Mouse (Mus musculus) 416B (cell line): ENCODE results near the gene Ppfia2.
A peak's percentile ranks its signal among the peaks of the same experiment; 100 is the strongest.

Experiments
- DNase-seq: peaks from one replicate; pipeline ENCODE4 v3.0.0; 2011; ENCODE audit warnings: low read depth

Ppfia2 gene

DNA sequence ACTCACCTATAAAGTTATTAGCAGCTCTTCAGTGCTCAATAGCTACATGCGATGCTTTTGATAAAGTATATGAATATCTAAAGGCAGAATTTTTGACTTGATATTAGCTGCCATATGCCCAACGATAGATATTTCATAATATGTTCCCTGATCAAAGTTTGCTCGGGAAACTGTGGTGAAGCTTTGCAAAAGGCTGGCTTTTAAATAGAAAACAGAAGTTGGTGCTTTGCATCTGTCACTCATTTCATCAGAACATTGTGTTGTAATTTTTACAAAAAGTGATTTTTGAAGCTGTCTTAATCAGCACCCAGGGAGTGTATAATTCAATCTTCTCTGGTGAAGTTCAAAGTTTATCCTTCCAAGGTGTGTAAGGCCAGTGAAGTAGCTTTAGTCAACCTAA is 195.1 kb downstream of the Ppfia2 start:
- DNase-seq = no peak

DNA sequence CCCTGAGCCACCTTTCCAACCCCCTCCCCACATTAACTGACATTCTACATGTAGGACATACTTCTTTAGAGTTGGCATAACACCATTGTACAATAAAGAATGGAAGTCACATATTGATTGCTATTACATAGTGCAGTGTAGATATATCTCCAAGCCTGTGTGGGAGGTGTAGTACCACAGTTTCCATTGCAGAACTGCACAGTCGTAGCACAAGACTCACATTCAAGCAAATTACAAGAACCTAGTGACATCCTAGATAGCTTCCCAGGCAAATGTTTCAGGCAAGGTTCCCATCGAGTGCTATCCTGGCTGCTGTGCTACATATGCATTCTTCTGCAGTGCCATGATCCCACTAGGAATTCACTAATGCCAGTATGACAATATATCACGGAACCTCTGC is 200.0 kb downstream of the Ppfia2 start:
- no peak for DNase-seq

DNA sequence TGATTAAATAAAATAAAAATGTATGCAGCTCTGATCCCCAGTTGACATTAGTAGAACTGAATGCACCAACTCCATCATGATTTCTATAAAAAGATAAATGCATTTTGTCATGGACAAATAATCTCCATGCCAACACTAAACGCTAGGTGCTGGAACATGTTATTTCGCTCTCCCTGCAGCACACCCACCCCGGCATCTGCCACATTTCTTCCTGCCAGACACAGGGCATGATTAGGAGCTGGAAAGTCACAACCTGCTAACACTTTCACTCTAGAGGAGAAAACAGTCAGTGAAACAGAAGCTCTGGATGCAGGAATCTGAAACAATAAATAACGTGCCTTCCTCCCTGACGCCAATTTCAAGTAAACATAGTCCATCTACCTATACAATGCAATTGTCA is 211.3 kb downstream of the Ppfia2 start:
- DNase-seq = no peak

DNA sequence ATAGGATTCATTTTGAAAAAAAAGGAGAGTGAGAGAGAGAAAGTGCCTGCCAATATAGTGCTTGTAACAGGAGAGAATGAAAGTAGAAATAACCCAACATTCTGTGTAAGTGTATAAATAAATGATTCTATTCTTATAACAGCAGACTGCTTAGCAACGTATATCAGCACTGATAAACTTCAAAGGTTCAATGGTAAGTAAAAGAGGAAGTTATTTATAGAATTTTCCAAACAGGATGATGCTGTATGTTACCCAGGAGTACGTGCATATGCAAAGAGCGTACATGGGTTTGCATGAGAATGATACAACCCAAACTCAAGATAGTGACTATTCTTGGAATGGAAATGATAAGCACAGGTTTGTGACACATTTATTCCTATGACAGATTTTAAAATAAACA is 215.4 kb downstream of the Ppfia2 start:
- DNase-seq = no peak

DNA sequence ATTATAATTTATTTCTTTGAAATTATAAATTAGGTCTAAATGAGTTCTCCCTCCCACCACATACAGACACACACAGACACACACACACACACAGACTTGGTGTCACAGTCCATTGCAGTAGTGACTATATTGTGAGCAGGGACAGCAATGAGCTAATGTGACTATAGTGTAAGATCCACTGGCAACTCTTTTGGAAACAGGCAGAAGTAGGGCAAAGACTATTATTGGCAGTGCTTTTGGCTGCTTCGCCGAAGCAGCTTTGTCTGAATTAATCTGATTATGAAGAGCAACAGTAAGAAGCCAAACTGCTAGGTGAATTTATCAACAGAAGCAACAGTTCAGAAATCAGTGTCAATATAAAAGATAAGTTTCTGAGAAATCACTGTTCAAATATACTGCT is 249.8 kb downstream of the Ppfia2 start:
- no peak for DNase-seq

DNA sequence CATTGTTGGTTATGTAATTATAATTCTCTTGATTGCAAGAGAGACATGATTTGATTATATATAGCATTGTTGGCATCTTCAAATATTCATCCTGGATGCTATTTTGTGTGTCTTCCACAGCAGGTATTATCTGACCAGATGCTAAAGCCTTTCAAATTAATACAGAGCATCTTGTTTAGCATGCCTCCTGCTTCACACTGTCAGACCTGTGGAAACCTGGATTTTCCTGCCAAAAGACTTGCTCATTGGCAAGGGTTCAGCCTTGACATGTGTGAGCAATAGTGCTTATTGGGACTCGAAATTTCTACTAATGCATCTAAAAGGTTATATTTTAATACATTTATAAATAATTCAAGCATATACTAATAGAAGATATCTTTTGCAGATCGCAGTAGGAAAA is 262.1 kb downstream of the Ppfia2 start:
- DNase-seq = no peak

DNA sequence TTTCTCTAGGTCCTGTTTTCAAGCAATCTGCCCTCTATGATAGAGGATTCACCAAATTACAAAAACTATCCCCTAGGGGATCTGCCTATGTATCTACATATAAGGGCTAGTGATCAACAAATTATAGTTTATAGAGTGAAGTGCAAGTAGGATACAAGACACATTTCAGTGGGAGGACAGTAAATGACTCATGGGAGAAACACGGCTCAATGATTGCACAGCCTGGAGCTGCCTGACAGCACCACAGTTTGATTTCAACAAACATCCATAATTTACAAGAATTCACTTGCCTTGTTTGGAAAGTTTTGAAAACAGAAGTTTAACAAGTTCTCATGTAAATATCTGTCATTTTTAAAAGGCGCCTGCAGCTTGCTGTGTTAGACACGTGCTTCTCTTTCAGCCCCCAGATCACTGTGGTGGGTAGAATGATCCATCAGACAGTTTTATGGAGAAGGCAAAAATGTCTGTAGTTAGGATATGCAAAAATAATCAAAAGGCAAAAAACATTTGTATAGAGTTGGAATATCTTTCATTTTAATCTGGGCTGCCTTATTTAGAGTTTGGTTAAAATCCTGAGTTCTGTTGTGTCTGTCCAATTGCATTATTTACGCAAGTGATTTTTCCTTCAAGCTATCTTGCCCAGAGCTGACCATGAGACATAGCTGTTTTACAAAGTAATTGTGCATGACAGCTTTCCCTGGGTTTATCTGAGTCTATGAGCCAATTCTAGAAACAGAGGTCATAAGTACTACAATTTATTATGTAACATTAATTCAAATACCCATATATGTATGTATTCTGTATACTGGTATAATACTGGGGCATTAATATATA is 266.3 kb downstream of the Ppfia2 start:
- no peak for DNase-seq

DNA sequence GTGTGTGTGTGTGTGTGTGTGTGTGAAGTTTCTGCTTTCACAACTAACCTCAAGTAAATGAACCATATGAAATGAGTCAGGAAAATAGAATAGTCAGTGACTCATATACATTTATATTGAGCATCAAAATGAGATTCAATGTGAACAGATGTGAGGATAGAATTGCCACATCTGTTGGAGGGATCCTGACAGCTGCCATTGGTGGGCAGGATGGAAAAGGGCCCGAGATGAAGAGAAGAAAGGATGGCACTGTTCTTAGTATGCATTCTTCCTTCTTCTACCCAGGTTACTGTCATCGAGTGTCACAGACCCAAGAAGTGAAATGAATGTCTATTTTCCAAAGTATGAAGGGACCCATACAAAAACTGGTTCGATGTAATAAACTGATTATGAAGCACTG is 268.1 kb downstream of the Ppfia2 start:
- no peak for DNase-seq

DNA sequence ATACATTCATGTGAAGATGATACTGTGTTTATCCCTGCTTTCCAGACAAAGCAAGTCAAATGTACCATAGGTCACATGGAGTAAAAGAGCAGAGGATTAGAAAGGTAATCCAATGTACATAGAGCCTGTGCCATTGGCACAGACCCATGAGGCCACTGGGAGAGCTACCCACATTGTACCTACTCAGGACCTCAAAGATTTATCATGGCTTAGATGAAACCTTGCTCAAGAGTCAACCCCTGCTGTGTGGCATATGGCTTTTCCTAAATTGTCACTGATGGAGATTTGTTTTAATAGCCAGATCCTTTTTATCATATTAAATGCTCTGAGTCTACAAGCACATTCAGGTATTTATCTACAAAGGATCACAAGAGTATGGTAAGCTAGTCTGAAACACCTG is 274.8 kb downstream of the Ppfia2 start:
- DNase-seq = no peak

DNA sequence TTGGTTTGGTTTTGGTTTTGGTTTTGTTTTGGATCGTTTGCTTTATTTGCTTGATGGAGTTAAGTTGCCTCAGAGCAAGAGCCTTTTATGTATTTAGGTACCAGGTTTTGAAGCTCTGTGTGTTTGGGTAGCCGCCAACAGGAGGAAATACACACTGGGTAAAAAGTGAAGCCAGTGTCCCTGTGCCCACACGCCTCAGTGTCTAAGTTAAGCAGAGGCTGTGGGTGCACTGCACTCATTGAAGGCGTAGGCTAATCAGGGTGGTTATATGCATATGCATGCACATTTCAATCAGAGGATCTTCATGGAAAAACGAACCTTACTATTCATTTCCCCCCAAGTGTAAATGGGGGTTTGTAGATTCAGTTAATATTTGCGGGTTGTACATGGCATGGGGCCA is 290.9 kb downstream of the Ppfia2 start:
- no peak for DNase-seq

DNA sequence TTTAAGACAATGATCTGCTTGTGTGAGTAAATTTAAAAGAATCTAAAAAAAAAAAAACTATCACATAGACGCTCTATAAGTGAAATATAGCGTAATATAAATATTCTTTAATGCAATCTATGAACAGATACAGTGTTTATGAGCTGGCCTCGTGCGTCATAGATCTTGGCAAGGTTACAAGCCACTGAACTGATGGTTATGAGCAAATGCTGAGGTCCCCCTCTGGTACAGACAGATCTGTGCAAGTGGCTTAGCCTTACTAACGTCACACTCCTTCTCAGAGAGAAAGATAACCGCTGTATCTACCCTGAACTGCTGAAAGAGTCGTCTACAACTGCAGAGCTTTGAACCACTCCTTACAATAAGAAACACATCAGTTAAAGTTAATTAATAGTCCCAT is 293.6 kb downstream of the Ppfia2 start:
- no peak for DNase-seq

DNA sequence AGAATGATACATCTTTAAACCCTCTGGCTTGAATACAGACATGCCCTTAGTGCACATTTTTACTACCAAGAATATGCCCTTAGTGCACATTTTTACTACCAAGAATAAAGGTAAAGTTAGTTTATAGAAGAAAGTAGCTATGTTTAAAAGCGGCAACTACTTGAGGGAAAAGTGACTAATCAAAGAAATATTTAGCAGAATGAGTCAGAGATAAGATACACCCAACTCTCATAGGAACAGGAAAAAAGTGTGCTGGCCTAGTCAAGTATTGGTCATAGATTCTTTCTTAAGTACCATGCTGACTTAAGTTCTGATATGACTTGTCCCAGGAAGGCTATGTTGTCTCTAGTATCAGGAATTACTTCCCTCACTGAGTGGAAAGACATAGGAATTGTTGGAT is 305.4 kb downstream of the Ppfia2 start:
- no peak for DNase-seq

DNA sequence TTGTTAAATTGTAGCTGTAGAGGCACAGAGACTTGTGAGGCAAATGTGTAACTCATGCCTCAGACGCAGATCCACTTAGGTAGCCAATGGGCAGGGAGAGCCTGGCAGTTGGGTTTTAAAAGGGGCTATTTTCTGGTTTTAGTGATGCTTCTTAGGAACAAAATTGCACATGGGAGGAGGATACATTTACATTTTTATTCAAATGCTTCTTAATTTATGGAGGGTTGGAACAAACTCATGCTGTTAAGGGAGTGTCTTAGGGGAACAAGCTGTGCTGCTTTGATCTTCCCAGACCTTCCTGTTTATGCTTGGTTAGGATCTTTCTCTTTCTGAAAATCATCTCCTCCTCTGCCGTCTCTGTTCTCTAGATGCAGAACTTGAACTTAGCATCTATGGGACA is 345.3 kb downstream of the Ppfia2 start:
- no peak for DNase-seq

DNA sequence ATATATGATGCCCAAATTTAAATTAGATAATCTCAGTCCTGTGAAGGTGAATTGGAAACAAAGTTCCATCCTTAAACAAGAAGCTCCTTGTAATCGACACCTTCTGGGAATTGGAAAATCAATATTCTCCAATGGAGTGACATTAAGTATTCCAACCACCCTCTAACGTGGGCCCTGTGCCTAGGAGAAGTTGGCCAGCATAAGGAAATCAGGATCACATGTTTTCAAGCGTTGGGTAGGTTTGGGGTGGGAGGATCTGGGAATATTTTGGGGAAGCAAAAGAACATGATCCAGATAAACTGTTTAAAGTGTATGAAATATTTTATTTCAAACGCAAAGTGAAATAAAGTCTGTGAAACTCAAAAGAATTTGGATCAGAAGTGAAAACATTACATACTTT is 348.2 kb downstream of the Ppfia2 start:
- DNase-seq = no peak

DNA sequence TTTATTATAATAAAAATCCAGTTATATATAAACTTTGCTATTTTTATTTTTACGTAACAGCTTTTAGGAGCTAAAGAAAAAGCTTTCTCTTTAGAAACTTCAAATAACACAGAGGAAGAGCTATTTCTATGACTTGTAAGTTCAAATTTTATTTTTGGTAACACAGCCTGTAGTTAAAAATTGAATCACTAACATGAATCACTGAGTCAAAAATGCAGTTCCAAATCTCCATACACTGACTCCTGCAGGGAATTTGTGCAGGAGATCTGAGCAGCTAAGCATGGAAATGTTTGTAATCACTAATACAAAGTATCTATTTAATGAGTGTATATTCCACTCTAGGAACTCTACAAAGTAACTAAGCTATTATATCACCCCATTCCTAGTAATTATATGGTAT is 354.1 kb downstream of the Ppfia2 start:
- DNase-seq = no peak

DNA sequence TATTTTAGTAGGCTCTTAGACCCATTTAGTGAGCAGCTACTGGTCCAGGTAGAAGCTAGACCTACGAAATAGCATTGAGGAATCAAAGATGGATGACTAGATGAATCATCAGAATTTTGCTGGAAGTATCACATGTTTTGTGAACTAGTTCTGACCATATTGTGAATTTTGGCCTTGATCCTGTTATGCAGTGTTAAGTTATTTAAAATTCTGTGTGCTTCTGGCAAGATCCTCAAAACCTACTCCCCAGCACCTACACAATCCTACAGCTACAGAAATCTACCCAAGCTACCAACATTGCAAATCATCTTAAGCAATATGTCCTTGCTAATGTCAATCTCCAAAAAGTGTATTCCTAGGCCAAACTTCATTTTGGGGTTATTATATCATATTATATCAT is 368.3 kb downstream of the Ppfia2 start:
- DNase-seq = no peak

DNA sequence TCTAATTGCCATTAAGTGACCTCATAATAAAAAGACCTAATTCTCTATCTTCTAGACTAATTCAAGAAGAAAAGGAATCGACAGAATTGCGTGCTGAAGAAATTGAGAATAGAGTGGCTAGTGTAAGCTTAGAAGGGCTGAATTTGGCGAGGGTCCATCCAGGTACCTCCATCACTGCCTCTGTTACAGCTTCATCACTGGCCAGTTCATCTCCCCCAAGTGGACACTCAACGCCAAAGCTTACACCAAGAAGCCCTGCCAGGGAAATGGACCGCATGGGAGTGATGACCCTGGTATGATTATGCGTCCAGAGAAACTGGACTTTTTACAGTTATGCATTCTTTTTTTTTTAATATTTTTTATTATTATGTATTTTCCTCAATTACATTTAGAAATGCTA is 388.0 kb downstream of the Ppfia2 start:
- no peak for DNase-seq

DNA sequence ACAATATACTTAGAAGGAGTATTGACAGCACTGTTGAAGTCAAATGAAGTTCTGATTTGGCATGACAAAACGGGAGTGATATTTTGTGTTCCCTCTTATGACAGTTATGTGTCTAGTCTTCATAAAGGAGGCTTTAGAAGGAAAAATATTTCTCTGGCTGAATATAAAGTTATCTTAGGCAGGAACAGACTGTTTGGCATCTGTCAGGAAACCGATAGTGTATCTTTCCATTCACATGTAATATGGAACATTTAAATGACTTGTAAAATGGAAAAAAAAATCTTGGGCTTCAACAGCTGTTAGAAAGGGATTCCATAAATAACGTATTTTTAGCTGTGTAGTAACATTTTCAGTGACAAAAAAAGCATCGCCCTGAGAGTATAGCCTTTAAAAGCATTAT is 400.1 kb downstream of the Ppfia2 start:
- DNase-seq = no peak

DNA sequence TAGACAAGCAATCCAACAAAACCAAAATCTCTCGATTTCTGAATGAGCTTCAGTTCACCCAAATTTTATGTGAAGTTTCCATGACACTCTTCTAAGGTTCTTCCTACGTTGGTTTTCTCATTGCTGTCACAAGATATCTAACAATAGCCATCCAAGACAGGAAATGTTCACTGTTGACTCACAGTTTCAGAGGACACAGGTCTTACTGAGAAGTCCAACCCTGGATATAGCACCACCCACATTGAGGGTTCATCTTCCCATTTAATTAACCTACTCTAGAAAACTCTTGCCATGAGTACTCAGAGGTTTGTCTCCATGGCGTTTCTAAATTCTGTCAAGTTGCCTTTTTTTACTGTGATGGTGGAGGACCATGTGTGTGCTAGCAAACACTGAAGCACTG is 401.7 kb downstream of the Ppfia2 start:
- no peak for DNase-seq

DNA sequence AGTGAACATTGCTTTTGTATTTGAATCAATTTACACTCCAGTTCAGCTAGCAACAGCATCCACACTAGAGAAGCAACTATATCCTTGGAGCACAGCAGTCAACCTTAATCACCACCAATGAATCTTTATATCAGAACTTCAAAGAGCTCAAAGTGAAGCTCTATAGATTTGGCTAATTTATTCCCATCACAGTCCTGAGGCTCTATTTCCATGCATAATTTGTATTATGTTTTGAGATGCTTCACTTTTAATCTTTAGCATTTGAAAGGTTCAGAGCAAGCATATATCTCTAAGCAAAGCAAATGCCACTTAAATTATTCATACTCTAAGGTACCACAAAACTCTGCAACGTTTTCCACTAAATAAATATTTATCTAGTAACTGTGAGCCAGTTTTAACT is 402.6 kb downstream of the Ppfia2 start:
- DNase-seq = no peak

DNA sequence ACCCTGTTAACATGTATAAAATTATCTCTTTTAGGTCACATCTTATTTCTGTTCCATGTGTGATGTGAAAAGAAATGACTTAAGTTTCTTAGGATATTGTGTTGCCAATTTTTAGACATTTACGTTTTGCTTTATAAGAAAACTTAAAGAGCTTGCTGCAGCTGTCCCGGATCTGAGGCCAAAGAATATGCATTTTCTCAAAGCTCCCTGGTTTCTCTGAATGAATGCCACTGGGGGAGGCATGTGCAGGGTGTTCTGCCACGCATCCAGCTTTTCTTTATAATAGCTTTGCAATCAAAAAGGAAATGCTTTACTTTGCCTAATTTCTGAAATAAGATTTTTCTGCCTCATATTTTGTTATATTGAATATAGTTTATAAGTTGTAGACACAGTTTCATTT is 411.2 kb downstream of the Ppfia2 start:
- DNase-seq = no peak

DNA sequence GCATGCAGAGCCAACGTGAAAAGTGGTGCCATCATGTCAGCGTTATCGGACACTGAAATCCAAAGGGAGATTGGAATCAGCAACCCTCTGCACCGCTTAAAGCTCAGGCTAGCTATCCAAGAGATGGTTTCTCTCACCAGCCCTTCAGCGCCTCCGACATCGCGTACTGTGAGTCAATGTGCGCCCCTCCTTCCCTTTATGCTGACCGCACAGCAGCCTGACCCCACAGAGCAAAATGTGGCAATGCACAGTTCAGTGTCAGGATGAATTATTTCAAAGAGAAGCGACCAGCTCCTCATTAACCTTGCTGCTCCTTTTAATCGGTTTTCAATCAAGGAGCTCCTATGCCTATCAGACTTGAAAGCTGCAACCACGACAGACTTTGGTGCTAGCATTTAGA is 426.2 kb downstream of the Ppfia2 start:
- no peak for DNase-seq

DNA sequence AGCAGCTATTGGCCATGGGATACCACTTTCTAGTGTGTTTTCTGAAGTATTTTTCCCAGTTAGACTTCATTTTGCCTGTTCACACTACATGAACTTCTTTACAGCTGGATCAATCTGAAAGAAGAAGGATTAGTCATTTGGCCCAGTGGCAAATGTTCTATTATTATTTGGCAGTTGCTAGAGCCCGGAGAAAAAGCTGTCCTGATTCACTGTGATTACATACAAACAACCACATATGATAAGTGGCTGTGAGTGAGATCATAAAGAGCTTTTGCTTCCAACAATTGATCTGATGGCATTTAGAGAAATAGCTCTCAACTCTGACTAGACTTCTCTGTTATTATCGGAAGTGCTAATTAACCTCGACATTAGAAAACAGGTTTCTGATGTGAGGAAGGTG is 440.0 kb downstream of the Ppfia2 start:
- no peak for DNase-seq

DNA sequence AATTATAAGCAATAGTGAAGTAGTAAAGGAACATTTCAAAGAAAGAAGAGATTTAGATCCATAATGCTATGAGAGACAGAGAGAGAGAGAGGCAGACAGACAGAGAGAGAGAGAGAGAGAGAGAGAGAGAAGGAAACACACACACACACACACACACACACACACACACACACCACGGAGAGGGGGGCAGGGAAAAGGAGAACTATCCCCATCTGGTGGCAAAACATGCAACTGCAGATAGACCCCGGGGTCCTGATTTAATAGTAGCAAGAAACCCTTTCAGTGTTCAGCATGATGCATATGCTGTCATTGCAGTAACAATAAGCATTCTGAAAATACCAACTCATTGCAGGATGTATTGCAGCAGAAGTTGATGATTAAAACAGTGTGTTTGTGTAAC is 442.9 kb downstream of the Ppfia2 start:
- DNase-seq = peak; percentile 24

DNA sequence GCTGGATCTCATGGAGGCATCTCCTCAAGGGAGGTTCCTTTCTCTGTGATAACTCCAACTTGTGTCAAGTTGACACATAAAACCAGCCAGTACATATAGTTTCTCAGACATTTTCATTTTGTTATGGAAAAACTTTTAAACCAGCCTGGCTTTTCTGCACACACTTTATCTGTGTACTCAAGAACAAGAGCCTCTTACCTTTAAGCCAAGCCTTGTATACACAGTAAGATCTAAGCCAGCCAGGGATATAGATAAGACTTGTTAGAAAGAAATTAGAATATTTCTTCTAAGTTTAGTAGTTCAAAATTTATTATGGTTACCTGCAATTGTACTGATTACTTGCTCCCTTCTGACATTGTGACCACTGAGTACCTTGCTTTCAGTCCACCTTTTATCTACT is 444.1 kb downstream of the Ppfia2 start:
- no peak for DNase-seq
